Mouse (Mus musculus): ENCODE measurements around the gene Vps13d.

Gene Vps13d

DNA sequence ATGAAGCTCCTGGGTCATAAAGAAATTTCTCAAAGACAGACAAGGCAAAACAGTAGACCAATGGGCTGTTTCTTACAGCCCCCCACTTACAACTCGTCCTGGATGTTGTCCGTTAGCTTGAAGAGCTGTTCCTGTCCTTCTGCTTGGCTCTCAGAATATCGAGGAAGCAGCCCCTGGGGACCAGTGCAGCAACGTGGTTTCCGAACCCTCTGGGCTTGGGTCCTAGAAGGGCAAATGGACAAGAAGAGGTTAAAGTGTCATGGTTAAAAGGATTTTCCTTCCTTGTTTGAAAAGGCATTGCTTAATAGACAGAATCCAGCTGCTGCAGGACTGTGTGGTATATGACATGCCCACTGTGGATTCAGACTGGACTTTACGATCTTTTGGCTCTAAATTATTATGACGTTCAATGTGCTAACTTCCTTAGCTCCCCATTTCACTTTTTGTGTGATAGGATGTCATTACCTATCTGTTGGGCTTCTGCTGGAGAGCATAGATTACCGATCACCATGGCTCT is 211.5 kb downstream of the Vps13d start:
- DNase-seq (ENCODE audit: extremely low read depth, low read depth, low spot score): no peak

GRCm38 (mm10) chr4:144980811-144981551 is 213.8 kb downstream of the Vps13d start:
- no peak for DNase-seq (ENCODE audit: extremely low read depth, low read depth, low spot score)

DNA sequence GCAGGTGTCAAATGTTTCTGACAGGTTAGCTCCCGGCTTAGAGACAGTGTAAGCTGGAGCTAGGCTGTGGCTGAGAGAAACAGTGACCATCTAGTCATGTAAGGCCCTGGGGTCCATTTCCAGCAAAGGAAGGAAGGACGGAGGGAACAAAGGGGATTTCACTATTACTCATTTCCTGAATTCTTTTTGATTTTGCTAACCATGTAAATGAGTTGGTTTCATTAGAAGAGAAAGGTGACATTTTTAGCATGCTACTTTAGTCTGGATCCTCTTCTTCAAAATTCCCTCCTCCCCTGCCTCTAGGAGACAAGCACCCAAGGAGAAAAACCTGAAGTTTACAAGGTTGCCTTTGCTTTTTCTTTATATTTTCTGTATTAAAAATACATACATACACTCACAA is 214.7 kb downstream of the Vps13d start:
- no peak for DNase-seq (ENCODE audit: extremely low read depth, low read depth, low spot score)

GRCm38 (mm10) chr4:144978039-144978438 is 216.8 kb downstream of the Vps13d start:
- DNase-seq (ENCODE audit: extremely low read depth, low read depth, low spot score): no peak

DNA sequence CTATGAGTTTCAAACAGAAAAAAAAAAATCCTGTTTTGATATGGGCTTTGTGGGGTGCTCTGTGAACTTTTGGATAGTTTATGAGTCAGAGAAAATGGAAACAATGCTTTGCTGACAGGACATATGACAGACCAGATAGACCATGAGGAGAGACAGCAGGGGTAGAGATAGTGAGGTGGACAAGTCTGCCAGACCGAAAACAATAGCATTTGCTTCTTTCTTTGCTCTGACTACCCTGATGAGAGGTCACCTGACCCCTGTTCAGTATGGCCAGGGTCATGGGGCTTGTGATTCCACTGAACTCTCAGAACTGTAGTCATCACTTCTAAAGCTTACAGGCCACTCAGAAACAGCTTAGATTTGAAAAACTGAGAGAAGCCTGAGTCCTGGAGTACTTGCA is 217.7 kb downstream of the Vps13d start:
- no peak for DNase-seq (ENCODE audit: extremely low read depth, low read depth, low spot score)

DNA sequence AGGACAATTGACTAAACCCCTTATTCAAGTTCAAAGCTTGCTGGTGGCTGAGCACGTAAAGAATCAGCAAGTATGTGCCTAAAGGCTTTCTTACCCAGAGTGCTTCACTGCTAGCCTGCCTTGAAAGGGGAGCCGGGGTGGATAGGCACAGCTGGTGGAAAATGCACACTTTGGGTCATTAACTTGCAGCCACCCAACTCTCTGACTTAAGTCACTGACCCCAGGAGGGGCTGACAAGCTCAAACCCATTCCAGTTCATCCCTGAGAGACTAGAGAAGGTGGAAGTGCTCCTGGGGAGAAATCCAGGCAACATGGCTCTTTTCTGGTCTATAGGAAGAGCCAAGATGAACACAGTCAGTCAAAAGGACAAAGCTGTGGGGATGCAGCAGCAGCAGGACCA is 219.3 kb downstream of the Vps13d start:
- DNase-seq (ENCODE audit: extremely low read depth, low read depth, low spot score): no peak

- no peak for DNase-seq (ENCODE audit: extremely low read depth, low read depth, low spot score)
Measured at GRCm38 (mm10) chr4:144974458-144974857, 220.3 kb downstream of the Vps13d start.

- DNase-seq (ENCODE audit: extremely low read depth, low read depth, low spot score): no peak
Measured at GRCm38 (mm10) chr4:144972948-144973720, 221.7 kb downstream of the Vps13d start.

GRCm38 (mm10) chr4:144971048-144971447 is 223.8 kb downstream of the Vps13d start:
- DNase-seq (ENCODE audit: extremely low read depth, low read depth, low spot score): no peak

DNA sequence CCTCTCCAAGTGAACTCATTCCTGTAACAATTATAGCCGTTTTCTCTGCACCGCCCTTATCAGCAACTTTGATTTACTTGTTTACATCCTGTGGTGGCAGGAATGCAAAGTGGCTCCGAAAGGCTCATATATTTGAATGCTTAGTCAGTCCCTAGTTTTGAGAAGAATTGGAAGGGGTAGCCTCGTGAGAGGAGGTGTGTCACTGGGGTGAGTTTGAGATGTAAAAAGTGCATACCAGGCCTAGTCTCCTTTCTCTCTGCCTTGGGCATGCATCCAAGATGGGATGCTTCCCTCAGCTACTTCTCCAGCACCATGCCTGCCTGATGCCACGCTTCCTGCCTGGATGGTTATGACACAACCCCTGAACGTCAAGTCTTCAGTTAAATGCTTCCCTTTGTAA is 225.8 kb downstream of the Vps13d start:
- no peak for DNase-seq (ENCODE audit: extremely low read depth, low read depth, low spot score)

DNA sequence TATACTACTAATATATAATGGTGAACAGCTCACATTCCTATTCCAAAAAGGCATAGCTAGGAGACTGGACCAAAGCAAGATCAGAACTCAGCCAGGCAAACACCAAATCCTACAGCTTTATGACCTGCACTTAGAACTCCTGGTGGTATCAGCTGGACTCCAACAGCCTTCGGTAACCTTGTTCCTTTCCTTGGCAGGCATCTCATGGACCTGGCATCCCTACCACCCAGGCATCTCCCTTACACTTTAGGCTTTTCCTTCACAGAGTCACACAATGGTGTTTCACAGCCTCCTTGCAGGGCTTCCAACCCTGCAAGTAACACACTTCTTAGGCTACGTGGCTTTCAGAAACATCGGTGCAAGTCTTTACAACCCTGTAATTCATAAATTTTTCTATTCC is 226.4 kb downstream of the Vps13d start:
- DNase-seq (ENCODE audit: extremely low read depth, low read depth, low spot score): no peak

GRCm38 (mm10) chr4:144965255-144965654 is 229.6 kb downstream of the Vps13d start:
- no peak for DNase-seq (ENCODE audit: extremely low read depth, low read depth, low spot score)

GRCm38 (mm10) chr4:144961696-144962095 is 233.1 kb downstream of the Vps13d start:
- DNase-seq (ENCODE audit: extremely low read depth, low read depth, low spot score): peak; percentile 75

GRCm38 (mm10) chr4:144961232-144961631 is 233.6 kb downstream of the Vps13d start:
- peak; percentile 90 for DNase-seq (ENCODE audit: extremely low read depth, low read depth, low spot score)

DNA sequence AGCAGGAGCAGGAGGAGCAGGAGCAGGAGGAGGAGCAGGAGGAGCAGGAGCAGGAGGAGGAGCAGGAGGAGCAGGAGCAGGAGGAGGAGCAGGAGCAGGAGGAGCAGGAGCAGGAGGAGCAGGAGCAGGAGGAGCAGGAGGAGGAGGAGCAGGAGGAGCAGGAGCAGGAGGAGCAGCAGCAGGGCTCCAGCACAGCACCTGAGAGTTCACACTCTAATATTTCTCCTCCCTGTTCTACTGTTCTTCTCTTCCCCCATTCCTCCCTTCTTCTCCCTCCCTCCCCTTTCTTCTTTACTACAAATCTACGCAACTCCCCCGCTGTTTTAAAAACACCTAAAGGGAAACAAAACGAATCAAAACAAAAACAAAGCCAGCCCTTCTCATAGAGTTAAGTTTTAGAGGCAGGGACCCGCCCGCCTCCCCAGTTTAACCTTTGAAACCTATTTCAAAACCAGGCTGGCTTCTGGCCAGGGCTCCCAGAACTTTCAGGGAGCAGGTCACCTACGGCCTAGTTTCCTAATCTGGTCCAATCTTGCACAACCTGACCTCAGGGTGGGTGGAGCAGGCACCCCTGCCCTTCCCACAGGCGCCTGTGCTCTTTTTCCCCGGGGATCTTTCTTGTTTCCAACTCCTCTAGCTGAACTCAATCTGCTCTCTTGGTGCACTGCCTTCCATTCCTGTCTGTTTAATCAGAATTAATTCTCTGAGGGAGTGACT is 234.5 kb downstream of the Vps13d start:
- DNase-seq (ENCODE audit: extremely low read depth, low read depth, low spot score): peak; percentile 79

GRCm38 (mm10) chr4:144957721-144958120 is 237.1 kb downstream of the Vps13d start:
- no peak for DNase-seq (ENCODE audit: extremely low read depth, low read depth, low spot score)

DNA sequence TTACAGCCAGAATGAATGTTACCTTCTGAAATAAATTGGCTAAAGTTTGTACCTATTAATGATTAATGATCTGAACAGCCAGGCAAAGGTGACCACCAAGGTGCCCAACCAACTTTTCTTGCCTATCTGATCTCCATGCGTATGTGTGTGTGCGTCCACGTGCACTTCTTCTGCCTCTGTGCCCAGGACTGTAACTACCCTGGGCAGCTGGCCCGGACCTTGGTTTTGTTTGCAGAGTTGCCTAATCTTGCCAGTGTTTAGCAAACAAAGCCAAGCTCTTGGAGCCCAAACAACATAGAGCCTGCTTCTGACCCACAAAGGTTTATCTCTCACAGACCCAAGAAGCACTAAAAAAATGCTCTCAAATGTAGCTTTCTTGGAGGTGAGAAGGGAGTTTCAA is 237.6 kb downstream of the Vps13d start:
- DNase-seq (ENCODE audit: extremely low read depth, low read depth, low spot score): no peak

- no peak for DNase-seq (ENCODE audit: extremely low read depth, low read depth, low spot score)
Measured at GRCm38 (mm10) chr4:144956293-144956692, 238.5 kb downstream of the Vps13d start.

DNA sequence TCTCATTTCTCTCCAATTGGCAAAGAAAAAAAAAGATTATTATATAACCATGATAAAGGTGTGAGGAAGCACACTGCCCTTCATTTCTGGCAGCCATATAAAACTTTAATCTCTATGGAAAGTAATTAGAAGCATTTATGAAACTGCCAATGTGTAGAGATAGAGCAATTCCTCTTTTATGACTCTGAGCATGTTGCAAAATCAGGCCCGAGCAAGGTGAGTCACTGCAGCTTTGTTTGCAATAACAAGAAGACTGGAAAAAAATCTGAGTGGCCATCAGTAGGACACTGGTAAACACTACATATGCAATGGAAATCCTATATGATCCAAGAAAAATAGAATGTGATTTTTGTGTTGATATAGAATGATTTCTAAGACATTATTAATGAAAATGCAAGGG is 238.9 kb downstream of the Vps13d start:
- peak; percentile 74 for DNase-seq (ENCODE audit: extremely low read depth, low read depth, low spot score)

DNA sequence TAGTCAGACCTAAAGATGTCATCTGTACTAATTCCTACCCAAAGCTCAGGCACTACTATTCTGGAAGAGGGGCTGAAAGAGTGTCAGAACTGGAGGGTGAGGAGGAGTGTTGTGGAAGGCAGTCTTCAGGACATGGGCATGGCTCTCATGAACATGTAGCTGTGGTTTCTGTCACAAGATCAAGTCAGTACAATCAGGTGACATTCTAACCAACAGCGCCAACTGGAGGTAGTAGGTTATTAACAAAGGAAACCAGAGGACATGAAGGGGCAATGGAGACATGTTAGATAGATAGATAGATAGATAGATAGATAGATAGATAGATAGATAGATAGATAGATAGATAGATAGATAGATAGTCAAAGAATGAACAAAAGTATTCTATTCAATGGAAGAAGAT is 241.4 kb downstream of the Vps13d start:
- DNase-seq (ENCODE audit: extremely low read depth, low read depth, low spot score): no peak

DNA sequence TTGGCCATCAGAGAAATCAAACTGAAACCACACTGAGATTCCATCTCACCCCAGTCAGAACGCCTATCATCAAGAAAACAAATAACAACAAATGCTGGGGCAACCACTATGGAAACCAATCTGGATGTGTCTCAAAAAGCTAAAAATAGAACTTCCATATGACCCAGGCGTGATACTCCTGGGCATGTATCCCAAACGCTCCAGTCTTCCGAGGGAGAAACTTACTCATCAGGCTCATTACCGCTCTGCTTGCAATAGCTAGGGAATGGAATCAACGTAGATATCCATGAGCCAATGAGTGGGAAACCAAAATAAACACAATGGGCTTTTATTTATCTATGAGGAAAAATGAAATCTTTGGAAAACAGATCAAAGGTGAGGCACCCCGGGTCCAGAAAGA is 242.9 kb downstream of the Vps13d start:
- DNase-seq (ENCODE audit: extremely low read depth, low read depth, low spot score): no peak

DNA sequence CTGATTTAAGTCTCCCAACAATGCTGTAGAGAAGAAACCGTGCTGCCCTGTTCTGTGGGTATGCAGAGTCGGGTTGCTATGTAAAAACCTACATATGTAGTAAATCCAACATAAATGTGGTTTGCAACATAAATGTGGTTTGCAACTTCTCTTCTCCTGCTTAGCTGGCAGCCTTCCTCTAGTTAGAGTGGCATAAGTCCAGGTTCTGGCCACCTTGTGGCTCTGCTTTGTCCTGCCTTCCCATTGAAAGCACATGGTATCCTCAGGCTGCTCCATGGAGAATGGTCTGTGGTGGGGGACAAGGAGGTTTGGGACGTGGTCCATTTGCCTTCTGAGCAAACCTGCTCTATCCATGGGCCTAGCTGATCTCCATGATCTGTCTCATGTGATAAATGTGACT is 243.9 kb downstream of the Vps13d start:
- DNase-seq (ENCODE audit: extremely low read depth, low read depth, low spot score): no peak
